Mouse (Mus musculus) stomach, embryonic 16.5 days (tissue): ENCODE results near the gene 4930402H24Rik. TPM values are rescaled to one million over a fixed set of nuclear protein-coding genes. Genes with fewer than 3 reads are reported as not detected.

ENCODE experiments used
- ATAC-seq: fragments of 200-750 bp; cut with Nextera tagmentation; 2 replicates; pipeline ENCODE4 v1.8.0; 2017; ENCODE audit warnings: moderate number of reproducible peaks, moderate TSS enrichment; ENCODE audit not compliant: insufficient read depth, low FRiP score
- H3K27ac ChIP-seq: fragments of 300-500 bp; sonication (generic); 2 replicates; pipeline ENCODE4 v1.5.1; 2014; ENCODE audit warnings: low read length
- H3K27me3 ChIP-seq: fragments of 300-500 bp; sonication (generic); 2 replicates; pipeline ENCODE4 v1.6.1; 2014; ENCODE audit warnings: low read length, control low read depth, mixed read lengths; ENCODE audit not compliant: control insufficient read depth, insufficient read depth
- H3K36me3 ChIP-seq: fragments of 300-500 bp; sonication (generic); 2 replicates; pipeline ENCODE4 v1.6.1; 2014; ENCODE audit warnings: low read length; ENCODE audit not compliant: control insufficient read depth, insufficient read depth
- H3K4me1 ChIP-seq: fragments of 300-500 bp; sonication (generic); 2 replicates; pipeline ENCODE4 v1.6.1; 2014; ENCODE audit warnings: low read length, control low read depth, mixed read lengths; ENCODE audit not compliant: control insufficient read depth, insufficient read depth
- H3K4me2 ChIP-seq: fragments of 300-500 bp; sonication (generic); 2 replicates; pipeline ENCODE4 v1.6.1; 2014; ENCODE audit warnings: low read depth, low read length, mixed read lengths
- H3K4me3 ChIP-seq: fragments of 300-500 bp; sonication (generic); replicated peaks from 2 replicates; pipeline ENCODE4 v1.5.1; 2014; ENCODE audit warnings: mild to moderate bottlenecking, low read length
- H3K9ac ChIP-seq: fragments of 300-500 bp; sonication (generic); 2 replicates; pipeline ENCODE4 v1.6.1; 2014; ENCODE audit warnings: low read length
- H3K9me3 ChIP-seq: fragments of 300-500 bp; sonication (generic); replicated peaks from 2 replicates; pipeline ENCODE4 v1.6.1; 2016; ENCODE audit warnings: low read length, control low read depth; ENCODE audit not compliant: control insufficient read depth
- WGBS: fragments of 180-500 bp; shearing (Covaris S2); extraction: QIAGEN DNeasy Blood & Tissue Kit; methylation state at CpG from one replicate; pipeline ENCODE4 v1.1.7; 2014; 5-methylcytosine and 5-hydroxymethylcytosine counted together
- polyA plus RNA-seq: library from polyadenylated mRNA; unstranded; fragments of >200 nt; fragmentation: Nextera tagmentation; extraction: Ambion mirVana; gene quantifications from 2 replicates; pipeline ENCODE4 v1.2.1, GENCODE M21; 2015

The 4930402H24Rik gene
- polyA plus RNA-seq, 1 experiment from 2014 or later, result 33.2 TPM

DNA sequence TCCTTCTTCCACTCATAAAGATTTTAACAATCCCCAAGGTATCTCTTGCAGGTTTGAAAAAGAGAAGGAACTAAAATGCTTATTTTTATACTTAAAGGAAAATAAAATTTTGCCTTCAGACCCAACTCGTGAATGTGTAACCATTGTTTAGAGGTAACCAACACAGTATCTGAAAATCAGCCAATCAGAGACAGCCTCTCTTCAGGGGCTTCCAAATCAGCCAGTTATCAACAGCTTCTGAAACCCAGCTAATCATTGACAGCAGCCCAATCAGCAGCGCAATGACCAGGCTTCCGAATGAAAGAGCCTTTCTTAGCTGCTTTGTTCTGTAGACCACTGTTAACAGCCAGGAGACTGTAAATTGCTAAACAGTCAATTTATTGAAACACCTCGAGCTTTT, 65.4 kb downstream of the 4930402H24Rik start:
- Histone ChIP-seq H3K27ac (no peak overlapping the region), H3K9me3 (no peaks in the 10 kb centered on the region), H3K4me1 (0 out of 2 replicates have a peak, but pooled peaks cover 4% of the 10 kb centered on the region), H3K4me2 (peak overlapping the region; percentile 69), H3K36me3 (no peaks in the 10 kb centered on the region), H3K27me3 (no peaks in the 10 kb centered on the region), H3K9ac (no peak overlapping the region), H3K4me3 (0 out of 2 replicates have a peak overlapping the region, but pooled peaks have one; percentile 5)
- no peak for ATAC-seq
- WGBS, result 11% methylated on average over 4 of the region's 4 CpGs

DNA sequence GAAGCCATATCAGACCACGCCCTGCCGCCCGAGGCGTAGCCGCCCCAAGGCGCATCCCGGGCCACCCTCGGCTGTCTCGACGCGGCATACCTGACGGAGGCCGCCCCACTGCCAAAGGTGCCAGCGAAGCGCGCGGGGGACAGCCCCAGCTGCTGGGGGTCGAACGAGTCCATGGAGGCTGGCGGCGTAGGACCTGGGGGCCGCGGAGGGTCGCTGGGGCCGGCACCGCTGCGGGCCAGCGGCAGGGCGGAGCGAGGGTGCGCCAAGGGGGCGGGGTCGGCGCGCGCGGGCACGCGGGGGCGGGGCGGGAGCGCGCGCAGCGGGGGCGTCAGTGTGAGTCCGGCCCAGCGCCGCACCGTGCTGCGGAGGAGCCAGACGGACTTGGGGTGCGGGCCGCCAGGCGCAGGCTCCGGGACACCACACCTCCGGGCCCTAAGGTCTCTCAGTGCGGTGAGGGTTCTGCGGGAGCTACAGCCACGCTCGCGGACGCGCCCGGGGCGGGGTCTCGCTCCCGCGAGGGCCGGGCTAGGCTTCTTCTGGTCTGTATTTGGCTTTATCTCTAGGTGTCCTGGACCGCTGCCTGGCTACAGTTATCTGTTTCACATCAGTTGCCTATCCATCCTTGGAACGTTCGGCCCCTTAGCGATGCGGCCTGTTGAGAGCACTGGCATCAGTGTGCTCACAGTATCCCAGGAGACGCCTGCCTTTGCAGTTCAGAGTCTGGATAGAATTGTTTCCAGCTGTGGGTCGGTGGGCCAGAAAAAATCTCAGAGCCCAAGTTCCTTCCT, 66.1 kb downstream of the 4930402H24Rik start:
- H3K9ac ChIP-seq, result peak overlapping the region; percentile 93
- no peaks in the 10 kb centered on the region for H3K9me3 ChIP-seq
- under 1% methylated on average over 59 of the region's 77 CpGs for WGBS

DNA sequence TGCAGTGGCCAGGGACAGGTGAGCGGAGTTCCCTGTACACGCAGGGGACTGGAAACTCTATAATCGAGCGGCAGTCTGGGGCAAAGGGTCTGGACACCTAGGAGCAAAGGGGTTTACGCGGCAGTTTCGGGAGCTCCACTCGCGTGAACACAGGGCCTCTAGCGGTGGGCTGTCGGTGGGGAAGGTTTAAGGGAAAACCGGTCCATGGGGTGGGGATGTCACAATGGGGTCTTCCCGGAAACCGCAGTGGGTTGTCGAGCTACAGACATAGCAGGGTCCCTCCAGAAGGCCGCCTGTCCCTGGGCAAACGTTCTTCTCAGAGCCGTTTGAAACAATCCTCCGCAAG, 66.7 kb downstream of the 4930402H24Rik start:
- peak; percentile 16 for ATAC-seq
- 0 out of 2 replicates have a peak, but pooled peaks cover 4% of the 10 kb centered on the region for H3K4me1 ChIP-seq
- WGBS, result under 1% methylated on average over 19 of the region's 19 CpGs
- no peaks in the 10 kb centered on the region for H3K9me3 ChIP-seq
- H3K27ac ChIP-seq, result peak overlapping the region; percentile 89
- no peaks in the 10 kb centered on the region for H3K36me3 ChIP-seq
- no peaks in the 10 kb centered on the region for H3K27me3 ChIP-seq
- peak overlapping the region; percentile 100 for H3K4me3 ChIP-seq
- peak overlapping the region; percentile 93 for H3K9ac ChIP-seq
- peak overlapping the region; percentile 87 for H3K4me2 ChIP-seq

More for the DNA sequence above, 66.1 kb downstream of the 4930402H24Rik start:
- Histone ChIP-seq H3K4me2 (peak overlapping the region; percentile 87), H3K36me3 (no peaks in the 10 kb centered on the region), H3K27ac (peak overlapping the region; percentile 89), H3K4me3 (peak overlapping the region; percentile 100), H3K4me1 (0 out of 2 replicates have a peak, but pooled peaks cover 4% of the 10 kb centered on the region), H3K27me3 (no peaks in the 10 kb centered on the region)
- ATAC-seq, result peak; percentile 93

DNA sequence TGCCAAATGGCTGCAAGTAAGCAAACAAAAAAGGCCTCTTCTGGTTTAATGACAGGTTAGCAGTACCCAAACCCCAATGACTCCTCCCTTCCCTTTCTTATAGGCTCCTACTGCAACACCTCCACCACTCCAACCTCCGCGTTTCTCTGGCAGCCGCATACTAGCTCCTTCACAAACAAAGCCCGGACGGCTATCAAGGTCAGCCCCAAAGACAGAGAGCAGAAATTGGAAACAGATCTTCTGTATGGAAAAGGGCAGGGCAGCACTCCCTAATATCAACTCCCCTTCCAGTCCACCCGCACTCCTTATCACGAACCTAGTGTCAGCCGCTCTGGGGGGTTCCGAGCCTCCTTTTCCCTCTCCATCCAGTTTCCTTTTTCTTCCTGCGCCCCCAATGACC, 67.1 kb downstream of the 4930402H24Rik start:
- Histone ChIP-seq H3K4me1 (0 out of 2 replicates have a peak, but pooled peaks cover 4% of the 10 kb centered on the region), H3K36me3 (no peaks in the 10 kb centered on the region), H3K9ac (peak overlapping the region; percentile 93), H3K4me2 (peak overlapping the region; percentile 87), H3K9me3 (no peaks in the 10 kb centered on the region), H3K27me3 (no peaks in the 10 kb centered on the region), H3K4me3 (peak overlapping the region; percentile 100), H3K27ac (peak overlapping the region; percentile 89)
- WGBS, result 1% methylated on average over 10 of the region's 10 CpGs
- ATAC-seq, result no peak

DNA sequence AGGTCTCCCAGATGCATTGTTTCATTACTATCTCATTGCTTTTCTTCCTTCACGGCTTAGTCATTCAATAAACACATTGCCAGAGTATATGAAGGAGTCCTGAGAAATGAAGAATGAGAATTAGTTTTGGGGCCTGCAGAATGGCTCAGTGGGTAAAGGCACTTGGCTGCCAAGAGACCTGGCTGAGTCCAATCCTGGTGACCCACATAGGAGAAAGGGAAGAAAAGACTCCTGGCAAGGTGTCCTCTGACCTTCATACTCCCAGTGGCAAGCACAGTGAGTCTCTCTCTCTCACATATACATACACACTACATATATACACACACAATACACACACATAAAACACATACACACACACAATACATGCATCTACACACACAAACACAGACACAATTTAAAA, 68.1 kb downstream of the 4930402H24Rik start:
- H3K4me2 ChIP-seq, result peak overlapping the region; percentile 87
- 49% methylated on average over 1 of the region's 1 CpGs for WGBS
- H3K36me3 ChIP-seq, result no peaks in the 10 kb centered on the region
- no peak overlapping the region for H3K9ac ChIP-seq
- no peak overlapping the region for H3K27ac ChIP-seq
- no peaks in the 10 kb centered on the region for H3K9me3 ChIP-seq
- H3K27me3 ChIP-seq, result no peaks in the 10 kb centered on the region
- peak overlapping the region; percentile 100; the same call in 1 of the 2 replicates for H3K4me3 ChIP-seq
- ATAC-seq, result no peak
- H3K4me1 ChIP-seq, result 0 out of 2 replicates have a peak, but pooled peaks cover 4% of the 10 kb centered on the region

DNA sequence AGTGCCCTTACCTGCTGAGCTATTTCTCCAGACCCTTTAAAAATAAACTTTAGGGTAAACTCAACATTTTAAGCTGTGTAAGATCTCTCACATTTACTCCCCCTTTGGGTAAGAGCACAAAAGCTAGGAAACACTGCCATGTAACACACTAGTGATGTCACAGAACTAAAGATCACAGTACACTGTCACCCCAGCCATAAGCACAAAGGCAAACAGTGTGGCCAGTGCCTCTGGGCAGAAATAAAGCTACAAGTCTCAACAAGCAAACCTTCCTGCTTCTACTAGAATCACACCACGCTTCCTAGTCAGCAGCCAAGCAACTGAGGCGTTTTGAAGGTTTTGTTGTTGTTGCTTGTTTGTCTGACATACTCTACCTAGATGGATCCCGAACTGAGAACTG, 72.5 kb downstream of the 4930402H24Rik start:
- H3K4me2 ChIP-seq, result no peak overlapping the region
- H3K9ac ChIP-seq, result no peak overlapping the region
- H3K27ac ChIP-seq, result no peak overlapping the region
- H3K36me3 ChIP-seq, result peaks cover 3% of the 10 kb centered on the region; the same call in 1 of the 2 replicates
- H3K9me3 ChIP-seq, result no peaks in the 10 kb centered on the region
- H3K4me3 ChIP-seq, result no peak overlapping the region
- WGBS, result 69% methylated on average over 3 of the region's 3 CpGs
- H3K4me1 ChIP-seq, result 0 out of 2 replicates have a peak, but pooled peaks cover 2% of the 10 kb centered on the region
- ATAC-seq, result no peak
- no peaks in the 10 kb centered on the region for H3K27me3 ChIP-seq

DNA sequence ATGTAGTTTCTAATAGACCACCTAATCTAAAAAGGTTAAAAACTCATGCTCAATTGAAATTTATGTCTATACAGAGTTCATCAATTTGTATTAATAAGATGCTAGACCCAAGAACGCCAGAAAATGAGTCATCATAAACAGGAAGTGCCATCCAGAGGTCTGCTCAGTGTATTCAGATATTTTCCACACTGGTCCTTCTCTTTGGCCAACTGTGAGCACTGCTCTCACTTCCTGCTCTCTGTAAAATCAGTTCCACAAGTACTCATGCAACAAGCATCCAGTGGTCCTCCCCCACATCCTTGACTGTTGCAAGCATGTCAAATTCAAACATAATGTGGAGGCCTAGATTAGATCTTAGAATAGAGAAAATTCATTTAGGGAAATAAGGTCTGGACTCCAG, 73.6 kb downstream of the 4930402H24Rik start:
- Histone ChIP-seq H3K36me3 (peaks cover 3% of the 10 kb centered on the region; the same call in 1 of the 2 replicates), H3K9me3 (no peaks in the 10 kb centered on the region), H3K9ac (no peak overlapping the region), H3K4me1 (no peaks in the 10 kb centered on the region), H3K4me2 (no peak overlapping the region), H3K27me3 (no peaks in the 10 kb centered on the region), H3K4me3 (no peak overlapping the region), H3K27ac (no peak overlapping the region)
- WGBS, result 33% methylated on average over 1 of the region's 1 CpGs
- no peak for ATAC-seq

DNA sequence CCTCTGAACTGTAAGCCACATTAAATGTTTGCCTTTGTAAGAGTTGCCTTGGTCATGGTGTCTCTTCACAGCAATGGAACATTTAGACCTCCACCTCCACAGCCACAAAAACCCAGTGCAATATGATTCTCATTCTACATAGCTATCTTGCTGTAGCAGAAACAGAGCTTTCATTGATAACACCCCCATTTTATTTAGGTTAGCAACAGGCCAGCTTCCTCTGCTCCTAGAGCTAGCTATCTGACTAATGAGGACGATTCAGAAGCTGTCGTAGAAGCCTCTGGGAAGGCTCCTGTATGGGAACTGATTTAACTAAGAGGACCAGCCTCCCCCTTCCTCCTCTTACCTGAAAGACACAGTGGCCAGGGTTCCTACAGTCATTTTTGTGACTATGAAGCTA, 74.2 kb downstream of the 4930402H24Rik start:
- Histone ChIP-seq H3K9ac (no peak overlapping the region), H3K4me2 (no peak overlapping the region), H3K4me1 (peaks cover 2% of the 10 kb centered on the region; the same call in 1 of the 2 replicates), H3K27ac (no peak overlapping the region), H3K4me3 (no peak overlapping the region), H3K36me3 (peaks cover 3% of the 10 kb centered on the region; the same call in 1 of the 2 replicates), H3K9me3 (no peaks in the 10 kb centered on the region), H3K27me3 (no peaks in the 10 kb centered on the region)
- WGBS, result 77% methylated on average over 2 of the region's 2 CpGs
- no peak for ATAC-seq

DNA sequence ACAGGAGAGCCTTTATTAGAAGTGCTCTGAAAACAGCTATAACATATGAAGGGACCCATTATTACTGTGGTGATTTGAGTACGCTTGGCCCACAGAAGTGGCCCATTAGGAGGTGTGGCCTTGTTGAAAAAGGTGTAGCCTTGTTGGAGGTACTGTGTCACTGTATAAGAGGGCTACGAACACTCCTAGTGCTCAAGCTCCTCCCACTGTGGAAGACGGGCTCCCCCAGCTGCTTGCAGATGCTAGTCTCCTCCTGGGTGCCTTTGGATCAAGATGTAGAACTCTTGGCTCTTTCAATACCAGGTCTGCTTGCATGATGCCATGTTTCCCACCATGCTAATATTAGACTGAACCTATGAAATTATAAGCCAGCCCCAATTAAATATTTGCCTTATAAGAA, 76.0 kb downstream of the 4930402H24Rik start:
- H3K4me3 ChIP-seq, result no peak overlapping the region
- H3K4me1 ChIP-seq, result peaks cover 2% of the 10 kb centered on the region; the same call in 1 of the 2 replicates
- 82% methylated on average over 3 of the region's 3 CpGs for WGBS
- no peak overlapping the region for H3K4me2 ChIP-seq
- H3K36me3 ChIP-seq, result peaks cover 3% of the 10 kb centered on the region; the same call in 1 of the 2 replicates
- H3K9ac ChIP-seq, result no peak overlapping the region
- no peaks in the 10 kb centered on the region for H3K27me3 ChIP-seq
- no peaks in the 10 kb centered on the region for H3K9me3 ChIP-seq
- ATAC-seq, result no peak
- H3K27ac ChIP-seq, result no peak overlapping the region
